Mouse (Mus musculus): ENCODE measurements around the gene BC049762.

The BC049762 gene

GRCm38 (mm10) chr11:51262342-51263285 is at the start of gene BC049762:
Gene BC049762 (minus strand): TSS chr11:51263046.
- DNase-seq = peak; percentile 100

DNA sequence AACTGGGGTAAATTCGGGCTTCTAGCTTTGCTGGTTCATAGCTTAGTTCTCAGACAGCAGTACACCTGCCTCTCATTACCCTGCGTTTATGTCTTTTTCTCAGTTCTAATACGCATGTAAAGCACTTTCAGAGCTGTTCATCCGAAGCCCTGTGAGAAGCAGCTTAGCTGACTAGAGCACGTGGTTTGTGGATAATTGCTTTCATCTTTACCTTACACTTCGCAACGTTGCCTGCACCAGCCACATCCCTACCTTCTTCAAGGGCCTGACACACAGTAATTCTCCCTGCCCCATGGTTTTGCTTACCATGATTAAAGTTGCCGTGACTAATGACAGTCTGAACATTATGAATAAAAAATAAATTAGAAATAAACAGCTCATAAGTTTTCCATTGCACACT is 49.0 kb upstream of the BC049762 start:
- no peak for DNase-seq

GRCm38 (mm10) chr11:51308306-51308705 is 45.5 kb upstream of the BC049762 start:
- DNase-seq = no peak

- no peak for DNase-seq
Measured at GRCm38 (mm10) chr11:51303981-51304553, 41.2 kb upstream of the BC049762 start.

DNA sequence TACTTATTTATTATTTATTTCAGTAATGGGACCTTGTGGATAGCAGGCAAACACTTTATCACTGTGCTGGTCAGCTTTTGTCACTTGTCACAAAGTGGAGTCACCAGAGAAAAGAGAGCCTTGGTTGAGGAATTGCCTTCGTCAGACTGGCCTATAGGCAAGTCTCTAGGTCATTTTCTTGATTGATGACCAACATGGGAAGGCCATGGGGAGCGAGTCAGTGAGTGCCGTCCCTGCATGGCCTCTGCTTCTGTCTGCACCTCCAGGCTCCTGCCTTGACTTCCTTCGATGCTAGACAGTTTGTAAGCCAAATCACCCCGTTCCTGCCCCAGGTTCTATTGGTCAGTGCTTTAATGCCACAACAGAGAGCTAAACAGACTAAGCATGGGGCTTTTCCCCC is 39.5 kb upstream of the BC049762 start:
- no peak for DNase-seq

DNA sequence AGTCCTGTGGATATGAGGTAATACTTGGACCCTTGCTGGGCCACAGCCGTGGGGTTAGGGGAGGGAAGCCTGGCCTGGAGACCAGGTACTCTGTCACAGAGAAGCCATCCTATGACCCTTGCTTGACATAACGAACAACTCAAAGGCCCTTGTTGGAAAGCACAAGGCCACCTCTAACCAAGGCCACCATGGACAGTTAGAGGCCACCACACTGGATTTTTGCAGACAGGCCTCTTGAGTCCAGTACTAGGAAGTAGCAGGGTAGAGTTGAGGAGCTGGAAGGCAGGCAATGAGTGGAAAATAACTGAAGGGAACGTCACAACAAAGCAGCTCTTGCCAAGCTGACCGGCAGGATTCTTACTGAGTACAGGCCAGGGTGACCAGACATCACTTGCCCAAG is 35.8 kb upstream of the BC049762 start:
- DNase-seq = no peak

- no peak for DNase-seq
Measured at GRCm38 (mm10) chr11:51295742-51296141, 32.9 kb upstream of the BC049762 start.

DNA sequence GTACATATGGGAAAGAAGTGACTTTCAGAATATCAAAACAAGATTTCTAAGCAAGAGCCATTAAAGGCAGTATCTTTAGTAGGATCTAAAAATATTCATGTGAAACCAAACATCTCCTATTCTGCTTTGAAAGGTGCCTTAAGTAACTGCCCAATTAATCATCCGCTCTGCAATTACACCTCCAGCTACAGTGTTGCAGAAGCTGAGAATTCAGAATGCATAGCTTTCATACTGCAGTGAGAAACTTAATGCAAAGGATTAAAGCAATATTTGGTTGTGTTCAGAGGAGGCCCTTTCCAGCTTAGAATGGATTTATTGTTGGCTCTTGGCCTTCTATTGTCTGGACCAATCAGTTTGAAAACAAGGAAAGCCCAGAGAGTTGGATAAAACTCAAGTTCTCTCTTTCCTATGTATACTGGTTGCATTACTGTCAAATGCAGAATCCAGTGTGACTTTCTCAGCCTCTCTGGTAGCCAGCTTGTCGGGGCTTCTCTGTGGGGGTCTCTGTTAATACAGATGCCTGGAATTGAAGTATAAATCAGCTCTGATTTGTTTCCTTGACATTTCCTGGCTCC is 31.2 kb upstream of the BC049762 start:
- no peak for DNase-seq

- DNase-seq = peak; percentile 19
Measured at GRCm38 (mm10) chr11:51290066-51290955, 27.5 kb upstream of the BC049762 start.

- peak; percentile 51 for DNase-seq
Measured at GRCm38 (mm10) chr11:51289564-51290041, 26.8 kb upstream of the BC049762 start, which contains the start of gene Col23a1. Gene Col23a1 (plus strand): TSS chr11:51289920.

GRCm38 (mm10) chr11:51274418-51274817 is 11.6 kb upstream of the BC049762 start:
- no peak for DNase-seq

- DNase-seq = peak; percentile 25
Measured at GRCm38 (mm10) chr11:51265326-51265725, 2.5 kb upstream of the BC049762 start.

- peak; percentile 43 for DNase-seq
Measured at GRCm38 (mm10) chr11:51264352-51264751, 1.5 kb upstream of the BC049762 start.

DNA sequence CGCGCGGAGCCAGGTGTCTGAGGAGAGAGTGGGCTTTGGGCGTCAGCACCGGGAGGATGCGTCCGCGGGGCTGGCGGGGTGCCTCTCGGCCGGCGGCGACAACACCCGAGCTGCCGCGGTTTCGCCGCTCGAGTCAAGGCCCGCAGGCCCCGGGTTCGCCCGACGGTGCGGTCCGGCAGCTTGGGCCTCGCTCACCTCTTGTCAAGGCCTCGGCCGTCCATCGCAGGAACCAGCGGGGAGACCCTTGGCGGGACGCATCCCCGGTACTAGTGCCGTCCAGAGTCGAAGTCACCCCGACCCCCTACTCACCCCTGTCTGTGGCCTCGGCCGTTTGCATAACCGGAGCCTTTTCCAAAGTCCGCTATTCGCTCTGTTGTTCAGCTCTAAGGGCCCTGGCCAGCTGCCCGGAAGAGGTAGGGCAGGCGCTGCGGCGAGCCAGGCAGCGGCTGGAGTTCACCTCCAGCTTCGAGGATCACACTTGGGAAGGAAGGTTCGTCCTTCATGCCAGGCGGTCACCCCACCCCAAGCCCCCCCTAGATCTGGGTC is 513 bp upstream of the BC049762 start:
- DNase-seq = no peak

DNA sequence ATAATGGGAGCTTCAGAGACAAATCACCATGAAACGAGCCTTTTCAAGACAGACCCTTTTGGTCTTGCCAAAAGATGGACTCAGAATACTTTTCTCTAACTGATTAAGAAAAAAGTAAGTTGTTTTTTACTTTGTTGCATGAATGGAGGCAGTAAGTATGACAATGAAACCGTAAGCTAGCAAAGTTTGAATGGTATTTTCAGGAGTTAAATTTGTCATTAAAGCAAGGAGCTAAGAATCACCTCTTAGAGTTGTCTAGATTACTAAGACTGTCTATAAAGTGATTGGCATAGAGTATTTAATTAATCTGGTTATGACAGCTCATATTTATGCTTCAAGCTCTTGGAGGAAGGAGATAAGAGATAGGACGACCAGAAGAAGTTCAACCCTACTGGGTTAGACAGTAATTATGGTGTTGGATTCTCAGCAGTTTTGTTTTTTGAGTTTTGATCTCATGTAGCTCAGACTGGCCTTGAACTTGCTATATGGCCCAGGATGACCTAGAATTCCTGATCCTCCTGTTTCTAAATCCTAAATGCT is 1.1 kb downstream of the BC049762 start, which contains the start of gene Clk4:
Clk4 (plus strand) TSS at position 51 of the 540 bp plus-strand sequence.
- no peak for DNase-seq

DNA sequence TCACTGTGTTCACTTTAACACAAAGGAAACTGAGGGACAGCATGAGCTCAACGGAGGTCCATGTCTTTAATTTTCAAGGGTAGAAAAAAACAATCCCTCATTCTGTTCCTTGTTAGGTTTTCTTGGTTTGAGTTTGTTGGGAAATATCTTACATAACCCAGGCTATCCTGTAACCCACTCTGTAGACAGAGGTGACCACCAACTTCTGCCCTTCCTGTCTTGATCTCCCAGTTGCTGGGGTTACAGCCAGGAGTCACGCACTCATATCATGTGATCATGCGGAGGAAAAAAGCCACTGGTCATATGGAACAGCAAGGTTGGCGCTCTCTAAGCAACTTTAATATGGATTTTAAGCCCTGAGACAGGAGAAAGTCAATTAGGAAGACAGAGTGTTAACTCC is 5.8 kb downstream of the BC049762 start:
- DNase-seq = no peak

- no peak for DNase-seq
Measured at GRCm38 (mm10) chr11:51242897-51243296, 19.9 kb downstream of the BC049762 start.

DNA sequence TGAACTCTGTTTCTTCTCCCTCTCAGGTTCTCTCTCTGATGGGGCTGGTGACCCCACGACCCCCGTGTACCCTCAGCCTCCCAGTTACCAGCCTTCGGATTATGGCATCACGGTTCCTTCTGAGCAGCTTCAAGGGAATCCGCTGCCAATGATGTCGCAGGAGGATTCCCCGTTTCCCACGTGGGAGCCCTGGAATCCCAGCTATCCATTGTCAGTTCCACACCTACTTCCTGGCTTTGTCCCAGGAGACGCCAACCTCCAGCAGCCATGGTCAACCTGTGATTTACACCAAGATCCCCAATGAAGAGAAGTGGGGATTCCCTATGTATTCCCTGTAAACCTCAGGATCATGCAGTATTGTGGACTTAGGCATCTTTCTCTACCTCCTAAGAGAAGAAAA is 28.2 kb downstream of the BC049762 start:
- no peak for DNase-seq

DNA sequence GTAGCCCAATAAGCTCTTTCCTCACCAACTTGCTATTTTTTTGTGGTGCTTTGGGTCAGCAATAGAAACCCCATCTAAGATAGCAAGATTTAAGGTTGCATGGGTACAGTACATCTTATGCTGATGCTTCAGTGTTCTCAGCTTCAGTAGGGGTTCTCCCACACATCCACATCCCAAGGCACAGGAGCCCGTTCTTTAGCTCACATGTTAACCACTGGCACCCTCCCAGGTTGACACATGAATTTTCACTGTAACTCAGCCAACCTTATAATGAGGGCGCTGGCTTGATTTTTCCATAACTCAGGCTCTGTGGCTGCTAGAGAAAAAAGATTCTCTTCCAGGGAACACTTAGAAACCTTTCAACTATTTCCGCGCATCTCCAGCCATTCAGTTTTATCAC is 35.7 kb downstream of the BC049762 start:
- no peak for DNase-seq

DNA sequence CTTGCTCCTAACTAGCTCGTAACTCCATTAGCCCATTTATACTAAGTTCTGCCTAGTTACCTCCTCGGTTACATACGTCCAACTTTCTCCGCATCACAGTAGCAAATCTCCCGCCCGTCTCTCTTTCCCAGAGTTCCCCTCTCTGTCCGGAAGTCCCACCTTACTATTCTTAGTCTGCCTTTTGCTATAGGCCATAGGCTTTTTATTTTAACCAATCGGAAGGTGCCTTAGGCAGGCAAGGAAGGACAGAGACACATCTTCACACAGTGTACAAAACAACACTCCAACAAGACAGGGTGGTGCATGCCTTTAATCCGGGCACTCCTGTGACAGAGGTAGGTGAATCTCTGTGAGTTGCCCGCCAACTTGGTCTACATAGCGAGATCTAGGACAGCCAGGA is 42.5 kb downstream of the BC049762 start, which contains the start of gene Gm12569:
Gm12569 (plus strand) TSS at position 166 of the 400 bp plus-strand sequence.
- no peak for DNase-seq

GRCm38 (mm10) chr11:51219396-51219980 is 43.4 kb downstream of the BC049762 start:
- no peak for DNase-seq

All from thymus, postnatal 14 days (tissue).